Comparison of ENCODE assay signal across 15 mouse cellular contexts in genomic region chr11:117724604-117725301, GRCm38 (mm10). TPM values are rescaled to one million over a fixed set of nuclear protein-coding genes. Genes with fewer than 3 reads are reported as not detected.
DNase-seq lines count a peak whose midpoint lies in the region; ATAC-seq and TF ChIP-seq lines count a peak whose summit lies in the region.
"Had no signal": no experiment of that assay in that cellular context is flagged by ENCODE, and none has a peak within 500 bp of the region (broad histone marks: within the 10 kb centered on the region; RNA-seq: fewer than 3 reads in every experiment).

No protein-coding gene starts in this region.

- H3K4me3 ChIP-seq in intestine, postnatal 0 days (ENCODE audit: low read depth, low read length): no peak overlapping the region
- H3K4me3 ChIP-seq in intestine, embryonic 16.5 days (ENCODE audit: low read length): no peak overlapping the region
- H3K4me3 ChIP-seq in liver, embryonic 15.5 days (replicated peaks): no peak overlapping the region
- H3K4me3 ChIP-seq: heart, embryonic 10.5 days; hindbrain, embryonic 15.5 days; kidney, embryonic 15.5 days; limb, embryonic 12.5 days had no signal

- DNase-seq in adrenal gland, adult 8-10 months: peak; percentile 44
- peak; percentile 34 for DNase-seq in thymus, postnatal 14 days
- no peak for DNase-seq in lung, postnatal 10 days
- no peak for DNase-seq in kidney, postnatal 36 days
- no peak for DNase-seq in yolk sac, embryonic 10.5 days (ENCODE audit: low spot score)
- DNase-seq: cerebellum, postnatal 36 days; layer of hippocampus, postnatal 36 days had no signal

- no peaks in the 10 kb centered on the region for H3K9me3 ChIP-seq in intestine, postnatal 0 days (ENCODE audit: control insufficient read depth)
- H3K9me3 ChIP-seq in intestine, embryonic 16.5 days (ENCODE audit: control insufficient read depth, low read length): no peaks in the 10 kb centered on the region
- no peaks in the 10 kb centered on the region for H3K9me3 ChIP-seq in liver, embryonic 15.5 days (replicated peaks)
- H3K9me3 ChIP-seq: heart, embryonic 10.5 days; hindbrain, embryonic 15.5 days; kidney, embryonic 15.5 days; limb, embryonic 12.5 days had no signal

- peak overlapping the region; percentile 24; the same call in 1 of the 2 replicates for H3K27ac ChIP-seq in intestine, postnatal 0 days (ENCODE audit: low read depth, low read length)
- no peak overlapping the region for H3K27ac ChIP-seq in intestine, embryonic 16.5 days (ENCODE audit: low read length)
- H3K27ac ChIP-seq in liver, embryonic 15.5 days (replicated peaks): peak overlapping the region; percentile 19; the same call in 1 of the 2 replicates
- H3K27ac ChIP-seq: heart, embryonic 10.5 days; hindbrain, embryonic 15.5 days; kidney, embryonic 15.5 days; limb, embryonic 12.5 days had no signal

- H3K4me1 ChIP-seq in intestine, postnatal 0 days (replicated peaks; ENCODE audit: control insufficient read depth, insufficient read depth, low read length): no peaks in the 10 kb centered on the region
- no peaks in the 10 kb centered on the region for H3K4me1 ChIP-seq in intestine, embryonic 16.5 days (ENCODE audit: control insufficient read depth, insufficient read depth, low read length)
- H3K4me1 ChIP-seq in liver, embryonic 15.5 days (replicated peaks): peaks cover 6% of the 10 kb centered on the region
- H3K4me1 ChIP-seq: hindbrain, embryonic 15.5 days had no signal

- TF ChIP-seq CTCF in intestine, postnatal 0 days (IDR thresholded peaks at IDR 0.05; ENCODE audit: low read depth): no peak

- ATAC-seq in intestine, postnatal 0 days: no peak
- no peak for ATAC-seq in intestine, embryonic 16.5 days
- no peak for ATAC-seq in liver, embryonic 15.5 days (ENCODE audit: insufficient read depth)
- ATAC-seq: lung, postnatal 0 days had no signal

- H3K27me3 ChIP-seq in intestine, postnatal 0 days (replicated peaks; ENCODE audit: control insufficient read depth, insufficient read depth, low read length): no peaks in the 10 kb centered on the region
- H3K27me3 ChIP-seq in intestine, embryonic 16.5 days (replicated peaks; ENCODE audit: control insufficient read depth, insufficient read depth, low read length): no peaks in the 10 kb centered on the region
- no peaks in the 10 kb centered on the region for H3K27me3 ChIP-seq in liver, embryonic 15.5 days
- H3K27me3 ChIP-seq: hindbrain, embryonic 15.5 days; kidney, embryonic 15.5 days; limb, embryonic 12.5 days had no signal

- WGBS in intestine, postnatal 0 days: 80% methylated on average over 6 of the region's 6 CpGs
- WGBS in intestine, embryonic 16.5 days: 78% methylated on average over 6 of the region's 6 CpGs
- WGBS in liver, embryonic 15.5 days (ENCODE audit: insufficient replicate concordance): 40% methylated on average over 6 of the region's 6 CpGs

- no peak overlapping the region for H3K9ac ChIP-seq in intestine, postnatal 0 days (ENCODE audit: low read depth, low read length)
- no peak overlapping the region for H3K9ac ChIP-seq in intestine, embryonic 16.5 days (ENCODE audit: low read depth, low read length)
- no peak overlapping the region for H3K9ac ChIP-seq in liver, embryonic 15.5 days
- H3K9ac ChIP-seq: hindbrain, embryonic 15.5 days; kidney, embryonic 15.5 days; limb, embryonic 12.5 days had no signal

- H3K4me2 ChIP-seq in intestine, postnatal 0 days (replicated peaks; ENCODE audit: low read depth): no peak overlapping the region
- no peak overlapping the region for H3K4me2 ChIP-seq in intestine, embryonic 16.5 days (ENCODE audit: low read depth, low read length)
- H3K4me2 ChIP-seq in liver, embryonic 15.5 days: no peak overlapping the region
- H3K4me2 ChIP-seq: hindbrain, embryonic 15.5 days; kidney, embryonic 15.5 days; limb, embryonic 12.5 days had no signal

- peaks cover 26% of the 10 kb centered on the region for H3K36me3 ChIP-seq in intestine, postnatal 0 days (ENCODE audit: control insufficient read depth, insufficient read depth)
- H3K36me3 ChIP-seq in intestine, embryonic 16.5 days (ENCODE audit: control insufficient read depth, insufficient read depth, low read length): peaks cover 8% of the 10 kb centered on the region; the same call in 1 of the 2 replicates
- H3K36me3 ChIP-seq in liver, embryonic 15.5 days (replicated peaks): peaks cover 31% of the 10 kb centered on the region

RNA-seq across cellular contexts. Expression of gene Tmc8, which starts 57.1 kb away (rescaled TPM):
- 18.2 TPM in 2 replicates for polyA plus RNA-seq in intestine, postnatal 0 days (2015; fragmentation: Nextera tagmentation; extraction: Ambion mirVana)
- polyA plus RNA-seq in intestine, embryonic 16.5 days (2015; fragmentation: Nextera tagmentation; extraction: Ambion mirVana): 14.5 and 17.4 TPM in 2 replicates
- total RNA-seq in adrenal gland, adult 8-10 months (2022): 1 to 10 TPM; 1.5 to 3.3 (median 3.0) TPM
- 15.0 and 20.4 TPM in 2 replicates for polyA plus RNA-seq in liver, embryonic 15.5 days (2015; fragmentation: Nextera tagmentation; extraction: Ambion mirVana)

RNA-seq across cellular contexts. Expression of gene Tmc6, which starts 57.2 kb away (rescaled TPM):
- polyA plus RNA-seq in intestine, postnatal 0 days (2015; fragmentation: Nextera tagmentation; extraction: Ambion mirVana): 23.8 and 26.3 TPM in 2 replicates
- 37.5 and 39.8 TPM in 2 replicates for polyA plus RNA-seq in intestine, embryonic 16.5 days (2015; fragmentation: Nextera tagmentation; extraction: Ambion mirVana)
- 10 to 100 TPM; 28.2 to 50.0 (median 40.7) TPM for total RNA-seq in adrenal gland, adult 8-10 months (2022)
- polyA plus RNA-seq in liver, embryonic 15.5 days (2015; fragmentation: Nextera tagmentation; extraction: Ambion mirVana): 51.0 and 57.8 TPM in 2 replicates

Comparison
In these comparisons a context has a peak if more than half of its experiments do, and no peak if none do; other contexts are left out.
1. DNase-seq: peak in adrenal gland, adult 8-10 months (single experiment) and thymus, postnatal 14 days (single experiment); none in lung, postnatal 10 days (single experiment), kidney, postnatal 36 days (0 of 2) and yolk sac, embryonic 10.5 days (single experiment).